Mouse (Mus musculus) gastrocnemius, adult 2 months (tissue): ENCODE results near the gene Ccm2l. TPM values are rescaled to one million over a fixed set of nuclear protein-coding genes. Genes with fewer than 3 reads are reported as not detected.

Experiments
- DNase-seq: peaks from one replicate; pipeline ENCODE4 v3.0.0; 2022
- H3K27ac ChIP-seq: fragments of 200-600 bp; 2 replicates; pipeline ENCODE4 v1.8.1; 2022; ENCODE audit warnings: mild to moderate bottlenecking
- H3K4me3 ChIP-seq: fragments of 200-600 bp; 2 replicates; pipeline ENCODE4 v1.8.1; 2022; ENCODE audit warnings: mild to moderate bottlenecking, moderate library complexity
- CTCF ChIP-seq: fragments of 200-600 bp; IDR thresholded peaks from 2 replicates; pipeline ENCODE4 v1.8.1; 2022; ENCODE audit warnings: antibody characterized with exemption, mild to moderate bottlenecking, moderate library complexity
- intact Hi-C: fragments of 180-260 bp; cut with DNase I; formaldehyde crosslinking; loops from one replicate; pipeline ENCODE4 v1.15.1; 2025
- total RNA-seq, 2 experiments: library from RNA; stranded (reverse); gene quantifications; 2 replicates each; pipeline ENCODE4 v1.2.3; 2021

The Ccm2l gene
- total RNA-seq, 2 experiments from 2014 or later = 4.5 to 6.9 TPM

DNA sequence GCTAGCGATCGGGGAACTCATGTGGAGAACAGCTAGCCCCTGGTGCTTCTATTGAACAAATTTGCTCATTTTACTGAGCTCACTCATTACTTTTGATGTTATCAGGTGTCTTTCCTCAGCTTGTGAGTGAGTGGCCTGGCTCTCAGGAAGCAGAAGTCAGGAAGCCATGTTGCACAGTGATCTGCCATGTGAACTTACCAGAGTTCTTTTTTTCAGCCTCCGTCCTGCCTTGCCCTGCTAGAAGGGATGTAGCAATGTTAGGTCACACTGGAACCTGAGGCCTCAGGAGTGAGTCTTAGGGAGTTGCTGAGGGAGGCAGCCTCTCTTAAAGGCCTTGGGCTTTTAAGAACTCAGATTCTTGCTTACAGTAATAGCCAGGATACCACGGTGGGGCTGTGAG, 18.1 kb downstream of the Ccm2l start:
- H3K27ac ChIP-seq = no peak overlapping the region; the same call in 1 of the 2 replicates
- DNase-seq = no peak
- H3K4me3 ChIP-seq = no peak overlapping the region
- no peak for TF ChIP-seq CTCF
- intact Hi-C loops = loop anchor here (5.0 kb wide), 2 partner anchors 48 to 333 kb away; no protein-coding TSS in a partner anchor

DNA sequence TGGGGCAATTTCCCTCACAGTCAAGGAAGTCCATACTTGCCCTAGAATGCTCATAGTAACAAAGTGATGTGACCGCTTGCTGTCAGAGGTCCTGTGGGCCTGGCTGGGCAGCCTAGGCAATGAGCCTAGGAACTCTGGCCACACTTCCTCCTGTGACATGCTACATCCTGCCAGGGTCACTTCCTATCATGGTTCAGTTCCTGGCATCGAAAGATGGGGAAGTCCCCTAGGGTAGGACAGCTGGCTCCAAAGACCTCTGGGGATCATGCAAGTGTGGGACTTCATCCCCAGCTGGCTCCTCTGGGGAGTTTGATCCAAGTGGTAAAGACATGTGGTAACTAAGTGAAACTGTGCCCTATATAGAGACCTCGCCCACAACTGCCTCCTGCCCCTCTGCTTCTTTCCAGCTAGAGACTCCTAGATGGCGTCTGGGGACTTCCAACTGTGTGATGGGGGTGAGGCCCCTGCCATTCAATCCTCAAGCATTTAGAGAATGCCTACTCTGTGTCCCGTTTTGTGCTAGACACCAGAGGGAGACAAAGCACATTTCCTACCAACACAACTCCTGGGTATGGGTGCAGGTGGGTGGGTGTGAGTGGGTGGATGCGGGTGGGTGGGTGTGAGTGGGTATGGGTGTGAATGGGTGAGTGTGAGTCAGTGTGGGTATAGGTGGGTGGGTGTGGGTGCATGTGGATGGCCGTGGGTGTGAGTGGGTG, 18.7 kb downstream of the Ccm2l start:
- TF ChIP-seq CTCF = no peak
- Histone ChIP-seq H3K4me3 (no peak overlapping the region), H3K27ac (no peak overlapping the region; the same call in 1 of the 2 replicates)
- intact Hi-C loops = loop anchor here (5.0 kb wide), 2 partner anchors 48 to 333 kb away; no protein-coding TSS in a partner anchor
- DNase-seq = no peak

DNA sequence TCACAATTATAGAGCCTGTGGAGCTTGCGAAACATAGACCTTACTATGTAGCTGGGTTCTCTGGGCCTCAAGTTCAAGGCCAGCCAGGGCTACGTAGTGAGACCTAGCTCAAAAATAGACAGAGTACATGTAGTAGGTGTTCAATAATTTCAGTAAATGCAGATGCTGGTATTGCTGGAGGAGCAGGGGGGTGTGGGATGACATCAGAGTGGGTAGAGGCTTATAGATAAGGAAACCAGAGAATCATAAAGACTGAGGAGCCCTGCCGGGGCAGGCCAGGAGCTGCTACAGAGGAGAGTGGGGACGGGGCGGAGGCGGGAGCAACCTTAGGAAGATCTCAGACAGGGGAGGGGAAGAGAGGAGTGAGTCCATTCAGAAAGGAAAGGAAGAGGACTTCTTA, 19.8 kb downstream of the Ccm2l start:
- Histone ChIP-seq H3K4me3 (no peak overlapping the region), H3K27ac (no peak overlapping the region)
- intact Hi-C loops = no loop called here
- DNase-seq = no peak
- no peak for TF ChIP-seq CTCF

DNA sequence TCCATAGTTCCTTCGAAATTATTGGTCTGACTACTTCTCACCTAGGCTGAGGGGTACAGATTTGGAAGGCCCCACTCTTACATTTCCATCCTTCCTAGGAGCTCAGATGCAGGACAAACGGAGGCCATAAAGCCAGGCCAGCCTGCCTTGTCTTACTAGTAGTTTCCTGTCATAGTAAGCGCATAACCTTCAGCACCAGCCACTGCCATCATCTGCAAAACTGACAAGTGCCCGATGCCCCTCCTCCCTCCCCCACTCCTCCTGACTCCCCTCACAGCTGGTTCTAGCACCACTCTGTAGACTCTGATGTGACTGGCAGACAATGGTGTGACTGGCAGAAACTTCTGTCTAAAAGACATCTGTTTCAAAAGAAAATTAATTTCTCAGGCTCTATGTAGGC, 20.4 kb downstream of the Ccm2l start:
- DNase-seq = no peak
- H3K27ac ChIP-seq = no peak overlapping the region
- no peak for TF ChIP-seq CTCF
- no peak overlapping the region for H3K4me3 ChIP-seq
- intact Hi-C loops = no loop called here

DNA sequence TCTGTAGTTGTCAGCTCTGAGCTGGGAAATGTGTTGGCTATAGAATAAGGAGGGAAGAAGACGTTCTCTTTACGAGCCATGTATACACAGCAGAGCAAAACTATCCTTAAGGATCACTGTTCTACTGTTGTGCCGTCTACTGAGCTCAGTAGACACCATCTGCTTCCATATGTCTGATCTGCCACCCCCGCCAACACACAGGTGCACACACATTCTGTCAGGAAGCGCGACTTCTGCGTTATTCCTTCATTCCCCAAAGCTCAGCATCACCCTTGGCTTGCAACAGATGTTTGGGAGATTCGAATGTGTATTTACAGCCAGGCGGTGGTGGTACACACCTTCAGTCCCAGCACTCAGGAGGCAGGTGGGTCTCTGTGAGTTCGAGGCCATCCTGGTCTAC, 21.3 kb downstream of the Ccm2l start:
- no peak overlapping the region for H3K27ac ChIP-seq
- TF ChIP-seq CTCF = no peak
- intact Hi-C loops = no loop called here
- H3K4me3 ChIP-seq = no peak overlapping the region
- DNase-seq = no peak

DNA sequence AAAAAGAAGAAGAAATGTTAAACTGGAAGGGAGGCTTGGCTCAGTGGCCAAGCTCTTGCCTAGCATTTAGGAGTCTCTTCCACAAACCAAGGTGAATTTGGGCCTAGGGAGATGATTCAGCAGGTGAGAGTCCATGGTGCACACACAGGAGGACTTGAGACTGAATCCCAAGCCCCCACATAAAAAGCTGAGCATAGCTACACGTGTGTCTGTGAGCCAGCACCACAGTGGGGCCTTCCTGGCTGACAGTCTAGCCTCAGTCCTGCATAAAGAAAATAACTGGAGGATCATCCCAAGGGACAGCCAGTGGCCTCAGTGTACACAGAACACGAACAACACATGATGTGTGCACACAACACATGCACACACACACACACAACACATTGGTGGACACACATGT, 23.6 kb downstream of the Ccm2l start:
- intact Hi-C loops = no loop called here
- no peak for DNase-seq
- no peak for TF ChIP-seq CTCF
- Histone ChIP-seq H3K4me3 (no peak overlapping the region), H3K27ac (no peak overlapping the region)

DNA sequence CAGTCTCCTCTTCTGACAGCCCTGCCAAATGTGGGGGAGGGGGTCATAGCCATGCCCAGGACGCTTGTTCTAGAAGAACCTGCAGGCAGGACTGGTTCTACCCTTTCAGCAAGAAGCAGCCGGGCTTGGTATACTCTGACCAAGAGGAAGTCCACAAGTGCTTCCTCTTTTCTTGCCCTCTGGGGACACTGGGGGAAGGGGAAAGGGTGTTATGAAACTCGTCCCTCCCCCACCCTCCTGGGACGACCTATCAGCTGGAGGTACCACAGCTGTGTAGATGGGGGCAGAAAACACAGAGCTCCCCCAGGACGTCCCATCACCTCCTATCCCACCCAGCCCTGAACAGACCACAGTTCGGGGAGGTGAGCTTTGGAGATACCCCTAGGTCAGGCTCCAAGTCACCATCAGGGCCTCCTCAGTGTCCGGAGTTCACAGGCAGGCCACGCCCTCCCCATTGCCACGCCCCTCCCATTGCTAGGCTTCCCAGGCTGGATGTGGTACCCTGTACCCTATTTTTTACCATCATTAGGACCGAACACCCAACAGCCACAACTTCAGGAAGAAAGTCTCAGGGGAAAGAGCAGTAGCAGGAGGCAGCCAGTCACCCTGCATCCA, 24.9 kb downstream of the Ccm2l start:
- no peak for TF ChIP-seq CTCF
- peak overlapping the region; percentile 49; the same call in 1 of the 2 replicates for H3K27ac ChIP-seq
- DNase-seq = peak; percentile 34
- H3K4me3 ChIP-seq = no peak overlapping the region; the same call in 1 of the 2 replicates
- intact Hi-C loops = no loop called here

DNA sequence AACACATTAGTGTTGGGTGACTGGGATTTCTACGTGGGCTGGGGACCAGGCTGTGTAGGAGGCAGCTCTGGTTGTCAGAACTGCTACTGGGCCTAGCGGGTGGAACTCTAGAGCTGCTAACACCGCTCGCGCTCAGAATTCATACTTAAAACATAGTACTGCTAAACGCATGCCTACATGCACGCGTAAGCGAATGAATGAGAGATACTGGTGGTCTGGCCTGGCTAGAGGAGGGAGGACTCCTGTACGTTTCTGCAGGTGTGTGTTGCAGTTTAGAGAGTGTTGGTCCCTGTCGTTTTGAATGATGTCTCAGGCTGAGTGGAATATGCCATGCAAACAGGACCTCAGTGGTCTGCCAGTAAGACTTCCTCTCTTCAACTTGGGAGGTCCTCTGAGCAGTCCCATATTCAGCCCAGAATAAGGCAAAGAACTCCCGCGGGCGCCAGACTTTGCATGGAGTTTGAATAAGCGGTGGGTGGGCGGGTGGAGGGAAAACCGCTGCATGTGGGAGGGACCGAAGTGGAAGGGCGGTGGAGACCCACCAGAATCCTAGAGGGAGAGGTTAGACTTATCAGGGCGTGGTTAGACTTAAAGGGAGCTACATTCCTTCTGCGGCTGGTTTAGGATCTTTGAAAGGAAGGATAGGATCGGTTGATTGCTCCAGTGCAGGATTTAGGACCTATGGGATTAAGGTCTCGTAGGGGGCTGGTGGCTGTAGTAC, 41.5 kb downstream of the Ccm2l start:
- no peak for DNase-seq
- H3K4me3 ChIP-seq = no peak overlapping the region
- no peak for TF ChIP-seq CTCF
- intact Hi-C loops = no loop called here
- no peak overlapping the region for H3K27ac ChIP-seq

DNA sequence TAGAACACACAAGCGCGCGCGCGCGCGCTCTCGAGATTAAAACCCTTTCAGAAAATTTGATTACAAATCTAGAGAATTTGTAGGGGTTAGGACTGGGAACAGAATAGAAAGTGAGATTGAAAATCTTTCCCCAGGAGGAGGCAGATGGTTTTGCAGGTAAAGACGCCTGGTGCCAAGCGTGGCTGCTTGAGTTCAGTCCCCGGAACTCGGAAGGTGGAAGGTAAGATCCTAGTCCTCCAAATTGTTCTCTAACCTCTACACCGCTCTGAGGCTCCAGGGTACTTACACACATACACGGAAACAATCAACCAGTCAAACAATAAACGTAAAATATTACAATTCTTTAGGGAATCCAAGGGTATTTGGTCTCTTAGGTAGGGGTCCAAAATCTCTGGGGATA, 42.0 kb downstream of the Ccm2l start:
- Histone ChIP-seq H3K4me3 (no peak overlapping the region; the same call in 1 of the 2 replicates), H3K27ac (no peak overlapping the region)
- no peak for DNase-seq
- no peak for TF ChIP-seq CTCF
- intact Hi-C loops = no loop called here

DNA sequence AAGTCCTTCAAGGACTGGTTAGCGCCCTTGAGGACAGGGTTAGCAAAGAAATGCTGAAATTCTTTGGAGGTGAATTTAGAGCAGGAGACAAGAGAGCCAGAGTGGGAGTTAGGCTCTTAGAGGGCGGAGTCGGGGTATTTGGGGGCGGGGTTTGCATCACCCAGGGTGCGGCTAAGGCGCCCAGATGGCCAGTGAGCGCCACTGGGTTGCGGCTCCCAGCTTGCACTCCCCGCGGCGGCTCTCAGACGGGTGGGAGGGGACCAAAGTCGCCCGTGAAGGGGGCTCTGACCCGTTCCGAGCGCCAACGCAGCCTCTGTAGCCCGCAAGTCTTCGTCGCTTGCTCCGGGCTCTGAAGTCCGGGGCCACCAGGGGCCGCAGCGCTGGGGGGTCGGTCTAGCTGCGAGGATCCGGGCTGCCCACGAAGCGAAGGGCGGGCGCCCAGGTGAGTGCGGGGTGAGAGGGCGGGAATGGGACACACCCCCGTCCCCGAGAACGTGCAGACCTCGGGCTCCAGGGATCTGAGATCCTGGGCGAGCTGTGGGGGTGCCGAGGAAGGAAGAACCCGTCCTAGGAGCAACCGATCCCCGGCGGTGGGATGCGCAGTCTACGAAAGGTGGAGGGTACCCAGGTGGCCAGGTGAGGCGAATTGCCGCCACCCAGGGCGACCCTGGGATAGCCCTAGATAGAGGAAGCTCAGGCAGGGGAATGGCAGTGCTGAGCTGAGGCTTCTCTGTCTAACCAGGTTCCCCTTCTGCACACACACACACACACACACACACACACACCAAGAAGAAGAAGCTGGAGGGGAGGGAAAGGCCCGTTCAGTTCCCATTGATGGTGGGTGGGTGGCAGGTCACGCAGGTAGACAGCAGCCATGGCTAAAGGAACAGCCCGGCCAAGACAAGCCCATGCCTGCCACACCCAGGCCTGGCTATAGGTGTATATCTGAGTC, 42.8 kb downstream of the Ccm2l start, which contains the start of gene Hck:
Gene Hck, plus strand, starts transcription at position 156 of the 952 bp plus-strand sequence.
- no peak for TF ChIP-seq CTCF
- intact Hi-C loops = no loop called here
- DNase-seq = peak; percentile 62
- Histone ChIP-seq H3K27ac (peak within 1 kb of the TSS; percentile 54), H3K4me3 (peak within 1 kb of the TSS; percentile 67)

DNA sequence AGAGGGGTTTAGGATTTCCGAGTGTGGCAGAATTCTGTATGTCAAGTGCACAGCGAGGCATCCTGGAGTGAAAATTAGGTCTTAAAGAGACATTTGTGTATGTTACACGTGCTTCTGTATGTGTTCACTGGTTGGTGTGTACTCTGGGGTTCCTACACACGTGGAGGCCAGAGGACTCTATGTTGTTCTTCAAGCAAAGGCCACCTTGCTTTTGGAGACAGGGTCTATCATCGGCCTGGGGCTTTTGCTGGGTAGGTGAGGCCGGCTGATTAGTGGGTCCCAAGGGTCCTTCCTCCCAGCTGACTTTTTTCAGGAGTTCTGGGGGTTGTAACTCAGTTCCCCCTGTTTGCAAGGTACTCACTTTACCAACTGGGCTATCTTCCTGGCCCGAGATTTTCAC, 43.8 kb downstream of the Ccm2l start:
- no peak for DNase-seq
- TF ChIP-seq CTCF = no peak
- no peak overlapping the region for H3K27ac ChIP-seq
- intact Hi-C loops = no loop called here
- H3K4me3 ChIP-seq = no peak overlapping the region

DNA sequence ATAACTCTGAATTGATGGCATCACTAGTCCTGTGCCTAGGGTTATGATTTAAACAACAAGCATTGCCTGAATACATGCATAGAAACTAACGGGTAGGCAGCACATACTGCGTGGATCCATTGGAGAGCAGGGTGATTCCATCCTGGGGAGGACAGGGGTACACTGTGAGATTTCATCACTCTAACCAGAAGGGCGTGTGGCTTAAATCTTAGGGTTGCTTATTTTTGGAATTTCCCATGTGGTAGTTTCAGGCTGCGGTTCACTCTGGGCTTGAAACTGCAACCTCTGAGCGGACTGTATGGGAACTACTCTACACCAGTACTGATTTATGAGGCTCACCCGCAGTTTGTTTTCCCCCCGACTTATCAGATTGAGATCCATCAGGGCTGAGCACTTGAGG, 45.5 kb downstream of the Ccm2l start:
- no peak for DNase-seq
- H3K4me3 ChIP-seq = no peak overlapping the region
- intact Hi-C loops = no loop called here
- no peak overlapping the region for H3K27ac ChIP-seq
- TF ChIP-seq CTCF = no peak
